Mouse (Mus musculus): ENCODE measurements around the gene Slc6a13. TPM values are rescaled to one million over a fixed set of nuclear protein-coding genes. Genes with fewer than 3 reads are reported as not detected.

Slc6a13 gene
- total and polyA plus RNA-seq, 3 experiments, result 9.6 to 17.4 (median 15.4) TPM

DNA sequence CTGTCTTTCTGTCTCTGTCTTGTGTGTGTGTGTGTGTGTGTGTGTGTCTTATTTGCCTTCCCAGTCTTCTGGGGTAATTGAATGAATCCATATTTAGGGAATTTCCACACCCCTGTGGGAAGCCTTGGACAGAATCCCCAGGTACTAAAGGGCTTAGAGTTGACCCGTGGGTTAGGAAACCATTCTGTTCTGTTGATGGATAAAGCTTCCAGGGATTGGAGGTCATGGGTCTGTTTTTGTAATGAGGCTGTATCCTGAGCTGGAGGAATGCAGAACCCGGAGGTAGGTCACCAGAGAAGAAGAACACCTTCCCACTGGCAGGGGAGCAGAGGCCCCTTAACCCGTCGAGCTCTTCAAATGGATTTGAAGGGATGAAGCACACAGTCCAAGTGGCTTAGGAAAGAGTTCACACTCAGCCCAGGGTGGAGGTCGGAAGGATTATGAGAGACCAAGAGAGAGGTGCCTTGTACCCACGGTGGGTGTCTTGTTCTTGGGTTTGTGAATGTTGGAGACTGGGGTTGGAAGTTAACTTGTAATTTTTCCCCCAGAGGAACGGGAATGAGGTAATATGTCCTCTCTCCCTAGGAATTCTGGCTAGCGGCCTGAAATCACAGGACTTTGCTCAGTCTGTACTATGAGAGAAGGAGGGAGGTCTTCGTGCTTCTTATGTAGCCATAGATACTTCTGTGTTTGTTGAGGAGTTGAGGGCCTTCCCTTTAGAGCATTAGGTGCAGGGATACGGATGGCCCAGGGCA is 3.6 kb downstream of the Slc6a13 start:
- dilution Hi-C loops (cut with MboI; ENCODE audit: extremely low pct_ligation_motif_present, extremely low pct_unique_long_range_greater_than_20kb, low sequenced_read_pairs), result no loop called here
- peaks cover 81% of the 10 kb centered on the region for H3K27me3 ChIP-seq (replicated peaks)
- in situ Hi-C loops (cut with MboI; ENCODE audit: low pct_ligation_motif_present, low pct_unique_long_range_greater_than_20kb, low sequenced_read_pairs), result no loop called here

DNA sequence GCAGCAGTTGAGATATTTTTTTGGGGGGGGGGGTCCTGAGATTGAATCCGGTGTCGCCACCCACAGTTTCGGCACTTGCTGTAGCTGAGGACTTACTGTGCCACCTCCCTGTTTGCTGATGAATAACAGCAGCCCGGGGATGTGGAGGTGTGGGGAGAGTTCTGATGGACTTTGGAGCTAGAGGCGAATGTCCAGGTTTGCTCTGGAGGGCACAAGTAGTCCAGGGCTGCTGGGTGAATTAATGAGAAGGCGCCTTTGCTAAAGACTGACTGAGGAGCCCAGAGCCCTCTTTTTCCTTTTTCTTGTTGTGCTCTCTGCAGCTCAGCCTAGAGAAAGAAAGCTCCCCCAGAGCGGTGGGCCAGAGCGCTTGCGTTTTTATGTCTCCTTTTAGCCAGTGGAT is 4.6 kb downstream of the Slc6a13 start:
- Histone ChIP-seq H3K36me3 (replicated peaks in 1 of 2; ENCODE audit: control insufficient read depth in 1 of 2, insufficient read depth in 1 of 2, low read length in 1 of 2) (no peaks in the 10 kb centered on the region), H3K4me1 (ENCODE audit: control insufficient read depth in 1 of 2, insufficient read depth in 2 of 2) (peaks cover 0 to 3% of the 10 kb centered on the region in 2 experiments; a peak in 2 of 4 replicates), H3K79me2 (replicated peaks; ENCODE audit: control insufficient read depth, extremely low read depth, insufficient read depth, poor library complexity, severe bottlenecking) (no peaks in the 10 kb centered on the region), H3K9me3 (replicated peaks; ENCODE audit: low read length) (no peaks in the 10 kb centered on the region), H3K27ac (ENCODE audit: insufficient read depth, low read depth) (no peak overlapping the region), H3K4me3 (replicated peaks in 1 of 3; ENCODE audit: low read depth in 2 of 3, low read length in 2 of 3, poor library complexity in 1 of 3) (no peak overlapping the region), H3K9ac (ENCODE audit: insufficient read depth, low read depth) (no peak overlapping the region), H3K4me2 (ENCODE audit: insufficient read depth, low read depth, poor library complexity, severe bottlenecking) (no peak overlapping the region), H3K27me3 (replicated peaks) (peaks cover 76% of the 10 kb centered on the region)
- in situ Hi-C loops (cut with MboI; ENCODE audit: low pct_ligation_motif_present, low pct_unique_long_range_greater_than_20kb, low sequenced_read_pairs) (no loop called here), dilution Hi-C loops (cut with MboI; ENCODE audit: extremely low pct_ligation_motif_present, extremely low pct_unique_long_range_greater_than_20kb, low sequenced_read_pairs) (no loop called here)
- no peak for TF ChIP-seq SIN3A (IDR thresholded peaks at IDR 0.05; ENCODE audit: low read length)
- no peak for TF ChIP-seq ZKSCAN1 (IDR thresholded peaks at IDR 0.05; ENCODE audit: borderline replicate concordance, low read depth, low read length)
- TF ChIP-seq ETS1 (conservative IDR thresholded peaks at IDR 0.05; ENCODE audit: low read depth, low read length), result no peak
- TF ChIP-seq UBTF (IDR thresholded peaks at IDR 0.05; ENCODE audit: low read depth, low read length), result no peak
- TF ChIP-seq TBP (conservative IDR thresholded peaks at IDR 0.05; ENCODE audit: low read depth, low read length), result no peak
- TF ChIP-seq MYC (IDR thresholded peaks at IDR 0.05; ENCODE audit: low read depth, low read length), result no peak
- no peak for TF ChIP-seq NRF1 (IDR thresholded peaks at IDR 0.05; ENCODE audit: low read depth, low read length)
- TF ChIP-seq BHLHE40 (IDR thresholded peaks at IDR 0.05; ENCODE audit: low read depth, low read length), result no peak
- no peak for TF ChIP-seq JUND (conservative IDR thresholded peaks at IDR 0.05; ENCODE audit: low read depth, low read length)
- no peak for TF ChIP-seq ZMIZ1 (IDR thresholded peaks at IDR 0.05; ENCODE audit: low read depth, low read length)
- no peak for DNase-seq (ENCODE audit: extremely low read depth)

More for the DNA sequence above, 3.6 kb downstream of the Slc6a13 start:
- no peak overlapping the region for H3K4me3 ChIP-seq (replicated peaks in 1 of 3; ENCODE audit: low read depth in 2 of 3, low read length in 2 of 3, poor library complexity in 1 of 3)
- no peak for TF ChIP-seq SIN3A (IDR thresholded peaks at IDR 0.05; ENCODE audit: low read length)
- TF ChIP-seq CTCF (conservative IDR thresholded peaks at IDR 0.05 in 1 of 2, IDR thresholded peaks at IDR 0.05 in 1 of 2; ENCODE audit: low read depth in 2 of 2, low read length in 2 of 2), result no peak
- TF ChIP-seq RAD21 (IDR thresholded peaks at IDR 0.05; ENCODE audit: low read depth, low read length), result no peak
- no peak for TF ChIP-seq MYC (IDR thresholded peaks at IDR 0.05; ENCODE audit: low read depth, low read length)
- no peak overlapping the region for H3K9ac ChIP-seq (ENCODE audit: insufficient read depth, low read depth)
- DNase-seq (ENCODE audit: extremely low read depth), result no peak
- H3K4me1 ChIP-seq (ENCODE audit: control insufficient read depth in 1 of 2, insufficient read depth in 2 of 2), result peaks cover 0 to 3% of the 10 kb centered on the region in 2 experiments; a peak in 2 of 4 replicates
- H3K4me2 ChIP-seq (ENCODE audit: insufficient read depth, low read depth, poor library complexity, severe bottlenecking), result no peak overlapping the region
- no peaks in the 10 kb centered on the region for H3K9me3 ChIP-seq (replicated peaks; ENCODE audit: low read length)
- no peaks in the 10 kb centered on the region for H3K79me2 ChIP-seq (replicated peaks; ENCODE audit: control insufficient read depth, extremely low read depth, insufficient read depth, poor library complexity, severe bottlenecking)
- H3K27ac ChIP-seq (ENCODE audit: insufficient read depth, low read depth), result no peak overlapping the region
- H3K36me3 ChIP-seq (replicated peaks in 1 of 2; ENCODE audit: control insufficient read depth in 1 of 2, insufficient read depth in 1 of 2, low read length in 1 of 2), result no peaks in the 10 kb centered on the region

DNA sequence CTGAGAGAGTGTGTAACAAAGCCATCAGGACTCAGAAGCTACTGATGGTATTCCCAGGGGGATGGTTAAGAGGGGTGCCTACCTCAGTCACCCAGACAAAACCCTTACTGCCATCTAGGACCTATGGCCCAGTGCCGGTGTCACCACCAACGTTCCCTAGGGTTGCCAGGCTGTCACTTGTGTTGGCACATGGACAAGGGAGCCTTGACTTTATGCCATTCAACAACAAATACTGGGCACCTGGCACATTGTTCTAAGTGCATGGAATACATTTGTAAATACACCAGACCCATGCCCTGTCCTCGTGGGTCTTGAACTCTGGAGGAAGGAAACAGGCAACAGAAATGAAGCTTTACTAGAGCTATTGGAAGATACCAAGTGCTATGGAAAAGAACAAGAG is 5.5 kb downstream of the Slc6a13 start:
- in situ Hi-C loops (cut with MboI; ENCODE audit: low pct_ligation_motif_present, low pct_unique_long_range_greater_than_20kb, low sequenced_read_pairs) (no loop called here), dilution Hi-C loops (cut with MboI; ENCODE audit: extremely low pct_ligation_motif_present, extremely low pct_unique_long_range_greater_than_20kb, low sequenced_read_pairs) (no loop called here)
- Histone ChIP-seq H3K9ac (ENCODE audit: insufficient read depth, low read depth) (no peak overlapping the region), H3K79me2 (replicated peaks; ENCODE audit: control insufficient read depth, extremely low read depth, insufficient read depth, poor library complexity, severe bottlenecking) (no peaks in the 10 kb centered on the region), H3K27me3 (replicated peaks) (peaks cover 74% of the 10 kb centered on the region), H3K4me3 (replicated peaks in 1 of 3; ENCODE audit: low read depth in 2 of 3, low read length in 2 of 3, poor library complexity in 1 of 3) (no peak overlapping the region), H3K27ac (ENCODE audit: insufficient read depth, low read depth) (no peak overlapping the region), H3K9me3 (replicated peaks; ENCODE audit: low read length) (no peaks in the 10 kb centered on the region), H3K36me3 (replicated peaks in 1 of 2; ENCODE audit: control insufficient read depth in 1 of 2, insufficient read depth in 1 of 2, low read length in 1 of 2) (no peaks in the 10 kb centered on the region), H3K4me2 (ENCODE audit: insufficient read depth, low read depth, poor library complexity, severe bottlenecking) (no peak overlapping the region), H3K4me1 (ENCODE audit: control insufficient read depth in 1 of 2, insufficient read depth in 2 of 2) (peaks cover 0 to 2% of the 10 kb centered on the region in 2 experiments; a peak in 2 of 4 replicates)
- no peak for TF ChIP-seq SMC3 (IDR thresholded peaks at IDR 0.05; ENCODE audit: low read depth, low read length)
- TF ChIP-seq ZC3H11A (IDR thresholded peaks at IDR 0.05; ENCODE audit: low read depth, low read length), result no peak
- no peak for TF ChIP-seq USF2 (conservative IDR thresholded peaks at IDR 0.05; ENCODE audit: low read depth, low read length)
- no peak for DNase-seq (ENCODE audit: extremely low read depth)

Measured in CH12.LX (cell line).